Mouse (Mus musculus): Measurements from ENCODE around the gene Ppp5c.

- TF ChIP-seq POLR2A (IDR thresholded peaks at IDR 0.05; ENCODE audit: low read depth, low read length): no peak
- TF ChIP-seq CTCF (conservative IDR thresholded peaks at IDR 0.05; ENCODE audit: insufficient read depth, insufficient read length, low read depth, low read length): no peak
Measured at GRCm38 (mm10) chr7:16978593-16978992, 49.1 kb downstream of the Ppp5c start.
